Mouse (Mus musculus) liver, embryonic 12.5 days (tissue): Measurements from ENCODE around the gene Flt3l. TPM values are rescaled to one million over a fixed set of nuclear protein-coding genes. Genes with fewer than 3 reads are reported as not detected.
A peak's percentile ranks its signal among the peaks of the same experiment; 100 is the strongest.
"Not testable (repeated sequence)": the region's sequence is repeated elsewhere in the genome, so short reads cannot be mapped to it uniquely, and the experiment has no call there.

ENCODE experiments used
- ATAC-seq: fragments of 200-750 bp; cut with Nextera tagmentation; 2 replicates; pipeline ENCODE4 v1.8.0; 2017; ENCODE audit warnings: moderate number of reproducible peaks, mild to moderate bottlenecking, moderate library complexity
- H3K27ac ChIP-seq: fragments of 300-500 bp; sonication (generic); 2 replicates; pipeline ENCODE4 v1.5.1; 2016; ENCODE audit warnings: mild to moderate bottlenecking
- H3K27me3 ChIP-seq: fragments of 300-500 bp; sonication (generic); replicated peaks from 2 replicates; pipeline ENCODE4 v1.6.1; 2016; ENCODE audit warnings: mild to moderate bottlenecking, moderate library complexity
- H3K36me3 ChIP-seq: fragments of 300-500 bp; sonication (generic); 2 replicates; pipeline ENCODE4 v1.6.1; 2016; ENCODE audit warnings: mild to moderate bottlenecking, moderate library complexity
- H3K4me1 ChIP-seq: fragments of 300-500 bp; sonication (generic); 2 replicates; pipeline ENCODE4 v1.6.1; 2016
- H3K4me2 ChIP-seq: fragments of 300-500 bp; sonication (generic); 2 replicates; pipeline ENCODE4 v1.6.1; 2016; ENCODE audit warnings: mild to moderate bottlenecking, moderate library complexity
- H3K4me3 ChIP-seq: fragments of 300-500 bp; sonication (generic); 2 replicates; pipeline ENCODE4 v1.5.1; 2016; ENCODE audit warnings: mild to moderate bottlenecking, moderate library complexity
- H3K9ac ChIP-seq: fragments of 300-500 bp; sonication (generic); 2 replicates; pipeline ENCODE4 v1.6.1; 2016; ENCODE audit warnings: mild to moderate bottlenecking, moderate library complexity
- H3K9me3 ChIP-seq: fragments of 300-500 bp; sonication (generic); replicated peaks from 2 replicates; pipeline ENCODE4 v1.6.1; 2016; ENCODE audit warnings: mild to moderate bottlenecking, moderate library complexity
- WGBS: fragments of 180-500 bp; shearing (Covaris S2); methylation state at CpG from one replicate; pipeline ENCODE4 v1.1.7; 2016; ENCODE audit not compliant: insufficient replicate concordance; 5-methylcytosine and 5-hydroxymethylcytosine counted together
- polyA plus RNA-seq: library from polyadenylated mRNA; unstranded; fragments of >200 nt; fragmentation: Nextera tagmentation; extraction: Ambion mirVana; gene quantifications from 2 replicates; pipeline ENCODE4 v1.2.1, GENCODE M21; 2016

The Flt3l gene
- polyA plus RNA-seq, 1 experiment from 2014 or later: 5.7 TPM

DNA sequence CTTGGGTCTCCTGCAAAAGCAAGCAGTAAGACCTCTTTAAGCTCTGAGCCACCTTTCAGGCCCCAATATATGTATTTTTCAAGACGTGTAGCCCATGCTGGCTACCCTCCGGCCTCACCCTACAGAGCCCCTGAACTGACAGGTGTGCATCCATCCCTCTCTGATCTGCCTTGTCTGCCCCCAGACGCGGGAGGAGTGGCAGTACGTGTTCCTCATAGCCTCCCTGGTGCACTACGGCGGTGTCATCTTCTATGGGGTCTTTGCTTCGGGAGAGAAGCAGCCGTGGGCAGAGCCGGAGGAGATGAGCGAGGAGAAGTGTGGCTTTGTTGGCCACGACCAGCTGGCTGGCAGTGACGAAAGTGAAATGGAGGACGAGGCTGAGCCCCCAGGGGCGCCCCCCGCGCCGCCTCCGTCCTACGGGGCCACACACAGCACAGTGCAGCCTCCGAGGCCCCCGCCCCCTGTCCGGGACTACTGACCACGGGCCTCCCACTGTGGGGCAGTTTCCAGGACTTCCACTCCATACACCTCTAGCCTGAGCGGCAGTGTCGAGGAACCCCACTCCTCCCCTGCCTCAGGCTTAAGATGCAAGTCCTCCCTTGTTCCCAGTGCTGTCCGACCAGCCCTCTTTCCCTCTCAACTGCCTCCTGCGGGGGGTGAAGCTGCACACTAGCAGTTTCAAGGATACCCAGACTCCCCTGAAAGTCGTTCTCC lies 38.5 kb upstream of the Flt3l start:
- Histone ChIP-seq H3K4me2 (peak overlapping the region; percentile 2; the same call in 1 of the 2 replicates), H3K36me3 (no peaks in the 10 kb centered on the region), H3K27me3 (peaks cover 96% of the 10 kb centered on the region), H3K27ac (no peak overlapping the region), H3K9ac (no peak overlapping the region), H3K4me1 (0 out of 2 replicates have a peak, but pooled peaks cover 5% of the 10 kb centered on the region), H3K4me3 (no peak overlapping the region), H3K9me3 (peaks cover 15% of the 10 kb centered on the region)
- no peak for ATAC-seq
- WGBS: 6% methylated on average over 28 of the region's 29 CpGs

DNA sequence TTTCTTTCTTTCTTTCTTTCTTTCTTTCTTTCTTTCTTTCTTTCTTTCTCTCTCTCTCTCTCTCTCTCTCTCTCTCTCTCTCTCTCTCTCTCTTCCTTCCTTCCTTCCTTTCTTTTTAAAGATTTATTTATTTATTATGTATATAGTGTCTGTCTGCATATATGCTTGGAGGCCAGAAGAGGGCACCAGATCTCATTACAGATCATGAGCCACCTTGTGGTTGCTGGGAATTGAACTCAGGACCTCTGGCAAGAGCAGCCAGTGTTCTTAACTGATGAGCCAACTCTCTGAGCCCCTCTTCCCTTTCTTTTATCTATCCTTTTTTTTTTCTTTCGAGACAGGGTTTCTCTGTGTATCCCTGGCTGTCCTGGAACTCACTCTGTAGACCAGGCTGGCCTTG lies 37.5 kb upstream of the Flt3l start:
- peaks cover 96% of the 10 kb centered on the region for H3K27me3 ChIP-seq
- H3K4me3 ChIP-seq, H3K9ac ChIP-seq, H3K36me3 ChIP-seq, ATAC-seq, H3K4me2 ChIP-seq, H3K4me1 ChIP-seq, H3K27ac ChIP-seq: not testable (repeated sequence)
- H3K9me3 ChIP-seq: peaks cover 25% of the 10 kb centered on the region
- WGBS: 39% methylated on average over 1 of the region's 1 CpGs

DNA sequence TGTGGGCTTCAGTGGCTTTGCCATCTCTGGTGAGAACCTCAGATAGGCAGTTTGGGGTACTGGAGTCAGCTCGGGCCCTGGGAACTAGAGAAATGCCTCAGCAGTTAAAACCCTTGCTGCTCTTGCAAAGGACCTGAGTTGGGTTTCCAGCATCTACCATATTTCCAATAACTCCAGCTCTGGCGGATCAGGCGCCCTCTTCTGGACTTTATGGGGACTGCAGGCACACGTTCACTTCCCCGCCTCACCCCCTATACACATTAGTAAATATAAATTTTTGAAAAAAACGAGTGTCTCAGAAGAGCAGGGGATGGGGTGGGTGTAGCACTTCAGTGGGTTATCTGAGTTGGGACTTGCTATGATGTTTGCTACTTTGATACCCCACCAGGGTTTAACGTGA lies 36.7 kb upstream of the Flt3l start:
- Histone ChIP-seq H3K4me1 (0 out of 2 replicates have a peak, but pooled peaks cover 5% of the 10 kb centered on the region), H3K9me3 (peaks cover 26% of the 10 kb centered on the region), H3K36me3 (0 out of 2 replicates have a peak, but pooled peaks cover 3% of the 10 kb centered on the region), H3K9ac (no peak overlapping the region), H3K4me2 (no peak overlapping the region), H3K4me3 (no peak overlapping the region), H3K27me3 (peaks cover 96% of the 10 kb centered on the region), H3K27ac (no peak overlapping the region)
- no peak for ATAC-seq
- WGBS: 44% methylated on average over 7 of the region's 7 CpGs

DNA sequence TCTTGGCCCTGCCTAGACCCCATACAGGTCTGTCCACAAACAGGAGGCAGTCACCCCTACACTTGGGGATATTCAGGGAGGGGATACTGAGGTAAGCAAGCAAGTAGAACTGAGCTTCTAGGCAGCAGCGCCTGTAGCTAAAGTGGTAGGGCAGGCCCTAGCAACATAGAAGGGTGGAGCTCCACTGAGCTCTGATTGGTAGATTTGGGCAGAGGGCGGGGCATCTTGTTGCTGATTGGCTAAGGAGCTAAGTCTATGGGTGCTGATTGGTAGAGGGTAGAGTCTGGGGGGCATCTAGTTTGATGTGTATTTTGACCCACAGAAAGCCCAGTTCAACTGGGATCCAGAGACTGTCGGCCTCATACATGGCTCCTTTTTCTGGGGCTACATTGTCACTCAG lies 33.3 kb upstream of the Flt3l start:
- no peaks in the 10 kb centered on the region for H3K4me1 ChIP-seq
- H3K4me2 ChIP-seq: no peak overlapping the region
- H3K9ac ChIP-seq: no peak overlapping the region
- peaks cover 96% of the 10 kb centered on the region for H3K27me3 ChIP-seq
- 0 out of 2 replicates have a peak, but pooled peaks cover 3% of the 10 kb centered on the region for H3K36me3 ChIP-seq
- peaks cover 26% of the 10 kb centered on the region for H3K9me3 ChIP-seq
- ATAC-seq: no peak
- no peak overlapping the region for H3K27ac ChIP-seq
- H3K4me3 ChIP-seq: no peak overlapping the region
- 69% methylated on average over 3 of the region's 3 CpGs for WGBS

DNA sequence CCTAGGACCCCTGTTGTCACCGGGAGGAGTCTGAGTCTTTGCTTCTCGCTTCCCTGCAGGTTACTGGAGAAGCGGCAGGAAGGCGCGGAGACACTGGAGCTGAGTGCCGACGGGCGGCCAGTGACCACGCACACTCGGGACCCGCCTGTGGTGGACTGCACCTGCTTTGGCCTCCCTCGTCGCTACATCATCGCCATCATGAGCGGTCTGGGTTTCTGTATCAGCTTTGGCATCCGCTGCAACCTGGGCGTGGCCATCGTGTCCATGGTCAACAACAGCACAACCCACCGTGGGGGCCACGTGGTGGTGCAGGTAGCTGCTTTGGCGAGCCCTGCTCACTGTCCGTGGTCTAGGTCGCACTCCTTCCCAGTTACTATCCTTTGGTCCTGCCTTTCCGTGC lies 32.4 kb upstream of the Flt3l start:
- WGBS: 8% methylated on average over 24 of the region's 24 CpGs
- H3K4me2 ChIP-seq: no peak overlapping the region
- H3K27me3 ChIP-seq: peaks cover 97% of the 10 kb centered on the region
- ATAC-seq: no peak
- H3K4me3 ChIP-seq: no peak overlapping the region
- H3K9me3 ChIP-seq: peaks cover 26% of the 10 kb centered on the region
- no peak overlapping the region for H3K27ac ChIP-seq
- peaks cover 7% of the 10 kb centered on the region for H3K4me1 ChIP-seq
- no peak overlapping the region for H3K9ac ChIP-seq
- 0 out of 2 replicates have a peak, but pooled peaks cover 3% of the 10 kb centered on the region for H3K36me3 ChIP-seq

DNA sequence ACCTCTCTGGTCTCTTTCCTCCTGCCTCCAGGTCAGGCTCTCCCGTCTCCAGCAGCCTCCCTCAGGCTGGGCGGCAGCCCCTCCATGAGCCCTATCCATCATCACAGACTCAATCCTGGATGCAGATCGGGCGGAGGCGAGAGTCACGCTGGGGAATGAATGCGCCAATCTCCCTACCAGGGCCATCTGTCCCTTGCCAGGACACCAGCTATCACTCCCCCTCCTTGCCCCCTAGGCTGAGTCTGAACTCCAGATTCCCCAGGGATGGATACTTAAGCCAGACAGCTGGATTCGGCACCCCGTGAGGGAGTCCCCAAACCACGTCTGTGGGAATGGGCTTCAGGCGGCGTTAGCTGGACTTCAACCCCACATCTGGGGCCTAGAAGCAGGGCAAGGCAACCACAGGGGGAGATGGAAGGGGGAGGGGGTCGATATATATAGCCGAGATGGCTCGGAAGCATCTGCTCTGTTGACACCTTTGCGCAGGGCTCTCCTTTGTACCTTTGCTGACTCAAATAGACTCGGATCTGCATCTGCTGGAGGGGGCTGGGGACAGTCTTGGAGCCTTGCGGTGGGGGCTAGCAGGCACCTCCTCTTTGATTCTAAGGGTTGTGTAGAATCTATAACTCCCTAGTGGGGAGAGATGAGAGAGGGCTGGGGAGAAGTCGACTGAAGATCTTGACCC lies 31.7 kb upstream of the Flt3l start:
- Histone ChIP-seq H3K4me3 (no peak overlapping the region), H3K36me3 (0 out of 2 replicates have a peak, but pooled peaks cover 3% of the 10 kb centered on the region), H3K9ac (no peak overlapping the region), H3K4me2 (no peak overlapping the region), H3K27me3 (peaks cover 99% of the 10 kb centered on the region), H3K9me3 (peaks cover 26% of the 10 kb centered on the region), H3K4me1 (peaks cover 10% of the 10 kb centered on the region), H3K27ac (no peak overlapping the region)
- no peak for ATAC-seq
- WGBS: 5% methylated on average over 19 of the region's 19 CpGs

DNA sequence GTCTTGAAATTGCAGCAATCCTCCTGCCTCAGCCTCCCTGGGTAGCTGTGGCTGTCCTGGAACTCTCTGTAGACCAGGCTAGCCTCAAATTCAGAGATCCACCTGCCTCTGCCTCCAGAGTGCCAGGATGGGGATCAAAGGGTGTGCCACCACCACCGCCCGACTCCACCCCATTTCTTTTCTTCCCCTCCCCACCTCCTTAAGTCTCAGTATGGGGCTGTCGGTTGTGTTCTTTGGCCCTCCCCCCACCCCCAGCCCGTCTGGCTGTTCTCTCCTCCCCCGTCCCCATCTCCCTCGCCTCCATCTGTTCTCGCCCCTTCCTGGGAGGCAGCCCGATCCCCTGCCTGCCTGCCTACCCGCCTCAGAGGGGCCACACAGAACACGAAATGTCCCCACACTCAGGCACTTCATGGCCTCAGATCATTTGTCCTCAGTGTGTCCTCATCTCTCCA lies 30.7 kb upstream of the Flt3l start:
- no peak overlapping the region for H3K4me3 ChIP-seq
- no peak overlapping the region for H3K27ac ChIP-seq
- H3K4me2 ChIP-seq: no peak overlapping the region
- H3K36me3 ChIP-seq: 0 out of 2 replicates have a peak, but pooled peaks cover 3% of the 10 kb centered on the region
- no peak overlapping the region for H3K9ac ChIP-seq
- no peak for ATAC-seq
- 17% methylated on average over 10 of the region's 10 CpGs for WGBS
- H3K4me1 ChIP-seq: peaks cover 18% of the 10 kb centered on the region
- H3K27me3 ChIP-seq: peaks cover 98% of the 10 kb centered on the region
- H3K9me3 ChIP-seq: peaks cover 26% of the 10 kb centered on the region

DNA sequence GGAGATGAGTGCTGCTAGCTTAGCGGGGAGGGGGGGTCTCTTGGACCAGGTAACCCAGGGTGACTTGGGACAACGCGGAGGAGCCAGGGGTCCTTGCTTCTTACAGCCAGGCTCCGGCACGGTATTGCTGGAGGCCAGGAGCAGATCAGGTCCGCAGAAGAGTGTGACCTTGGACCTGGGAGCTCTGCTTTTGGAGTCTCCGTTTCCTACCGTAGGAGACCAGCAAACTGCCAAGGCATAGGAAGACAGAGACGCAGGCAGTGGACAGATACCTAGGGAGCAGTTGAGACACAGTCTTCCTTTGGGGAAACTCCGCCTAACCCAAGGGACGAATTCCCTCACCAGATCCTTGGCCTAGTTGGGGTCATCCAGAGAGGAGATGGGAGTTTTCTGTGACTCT lies 29.5 kb upstream of the Flt3l start:
- H3K9ac ChIP-seq: no peak overlapping the region
- no peak overlapping the region for H3K27ac ChIP-seq
- no peak overlapping the region for H3K4me3 ChIP-seq
- H3K4me2 ChIP-seq: no peak overlapping the region
- ATAC-seq: no peak
- H3K36me3 ChIP-seq: 0 out of 2 replicates have a peak, but pooled peaks cover 3% of the 10 kb centered on the region
- peaks cover 27% of the 10 kb centered on the region for H3K4me1 ChIP-seq
- peaks cover 85% of the 10 kb centered on the region for H3K27me3 ChIP-seq
- 45% methylated on average over 11 of the region's 11 CpGs for WGBS
- peaks cover 19% of the 10 kb centered on the region for H3K9me3 ChIP-seq

DNA sequence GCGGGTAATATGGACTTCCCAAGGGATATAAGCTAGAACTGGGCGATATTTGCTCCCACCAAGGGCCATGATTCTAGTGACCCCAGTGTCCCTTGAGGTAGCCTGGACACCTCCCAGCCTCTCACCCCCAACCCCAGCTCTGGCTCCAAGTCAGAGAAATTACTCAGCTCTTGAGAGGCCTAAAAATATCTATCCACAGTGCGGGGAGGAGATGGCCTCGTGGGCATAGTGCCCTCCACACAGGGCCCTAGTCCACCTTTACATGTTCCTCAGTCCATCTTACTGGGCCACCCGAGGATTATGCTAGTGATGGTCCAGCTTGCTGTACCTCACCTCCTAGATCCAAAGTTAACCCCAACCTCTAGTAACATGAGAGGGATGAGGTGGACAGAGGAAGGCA lies 28.6 kb upstream of the Flt3l start:
- Histone ChIP-seq H3K4me2 (no peak overlapping the region), H3K36me3 (0 out of 2 replicates have a peak, but pooled peaks cover 3% of the 10 kb centered on the region), H3K27ac (no peak overlapping the region), H3K9me3 (peaks cover 11% of the 10 kb centered on the region), H3K4me1 (peaks cover 27% of the 10 kb centered on the region), H3K27me3 (peaks cover 76% of the 10 kb centered on the region), H3K4me3 (no peak overlapping the region), H3K9ac (no peak overlapping the region)
- no peak for ATAC-seq
- WGBS: 62% methylated on average over 5 of the region's 5 CpGs

DNA sequence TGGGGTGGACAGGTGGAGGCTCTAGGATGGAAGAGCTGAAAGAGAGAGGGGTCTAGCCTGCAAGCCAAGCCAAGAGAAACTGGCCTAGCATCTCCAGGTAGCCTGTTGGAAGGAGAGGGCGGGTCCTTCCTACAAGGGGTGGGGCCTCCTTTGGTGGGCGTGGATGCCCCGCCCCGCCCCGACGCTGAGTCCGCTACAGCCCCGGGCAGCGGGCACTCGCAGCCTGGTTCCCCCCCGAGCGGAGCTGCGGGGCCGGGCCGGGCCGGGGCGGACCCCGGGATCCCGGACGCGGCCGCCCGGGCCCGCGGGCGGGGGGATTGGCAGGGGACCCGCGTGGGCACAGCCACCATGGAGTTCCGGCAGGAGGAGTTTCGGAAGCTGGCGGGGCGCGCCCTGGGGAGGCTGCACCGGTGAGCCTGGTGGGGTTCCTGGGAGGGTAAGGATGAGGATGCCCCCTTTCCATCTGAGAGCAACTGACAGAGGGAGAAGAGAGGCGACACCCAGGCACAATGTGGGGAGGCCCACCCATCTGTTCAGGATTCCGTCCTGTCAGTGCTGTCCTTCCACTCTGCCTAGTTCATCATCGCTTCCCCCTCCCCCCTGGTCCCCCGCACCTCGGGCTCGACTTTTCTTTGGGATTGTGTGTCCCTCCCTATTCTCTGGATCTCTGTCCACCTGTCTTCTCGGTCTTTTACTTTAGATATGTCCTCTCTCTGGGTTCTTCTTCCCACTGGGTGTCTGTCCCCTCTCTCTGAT lies 27.7 kb upstream of the Flt3l start, which contains the start of gene Slc17a7:
Gene Slc17a7 (plus strand): TSS at position 215 of the 756 bp plus-strand sequence.
- WGBS: 2% methylated on average over 41 of the region's 41 CpGs
- peaks cover 27% of the 10 kb centered on the region for H3K4me1 ChIP-seq
- peaks cover 67% of the 10 kb centered on the region for H3K27me3 ChIP-seq
- peak within 1 kb of the TSS; percentile 79 for H3K4me2 ChIP-seq
- H3K9ac ChIP-seq: peak within 1 kb of the TSS; percentile 49
- peak within 1 kb of the TSS; percentile 54 for H3K4me3 ChIP-seq
- peaks cover 2% of the 10 kb centered on the region for H3K9me3 ChIP-seq
- no peak within 1 kb of the TSS for H3K27ac ChIP-seq
- H3K36me3 ChIP-seq: peaks cover 2% of the 10 kb centered on the region; the same call in 1 of the 2 replicates
- peak; percentile 42 for ATAC-seq

DNA sequence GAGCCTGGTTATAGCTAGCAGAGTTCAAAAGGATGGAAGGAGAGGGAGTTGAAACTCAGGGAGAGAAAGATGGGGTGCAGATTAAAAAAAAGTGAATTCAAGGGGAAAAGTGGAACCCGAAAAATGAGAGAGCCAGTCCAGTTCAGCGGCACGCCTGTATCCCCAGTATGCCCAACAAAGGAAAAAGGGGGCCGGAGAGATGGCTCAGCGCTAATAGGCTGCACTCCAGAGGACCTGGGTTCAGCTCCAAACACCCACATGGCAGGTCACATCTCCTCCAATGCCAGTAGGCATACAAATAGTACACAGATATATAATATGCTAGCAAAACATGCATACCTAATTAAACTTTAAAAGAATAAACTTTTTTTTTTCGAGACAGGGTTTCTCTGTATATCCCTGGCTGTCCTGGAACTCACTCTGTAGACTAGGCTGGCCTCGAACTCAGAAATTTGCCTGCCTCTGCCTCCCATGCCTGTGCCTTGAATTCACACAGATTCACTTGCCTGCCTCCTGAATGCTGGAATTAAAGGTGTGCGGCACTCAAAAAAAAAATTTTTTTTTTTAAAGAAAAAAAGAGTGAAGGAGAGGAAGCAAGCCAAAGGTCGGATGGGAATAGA lies 26.9 kb upstream of the Flt3l start:
- H3K36me3 ChIP-seq: peaks cover 10% of the 10 kb centered on the region; the same call in 1 of the 2 replicates
- no peak overlapping the region for H3K9ac ChIP-seq
- peak overlapping the region; percentile 79; the same call in 1 of the 2 replicates for H3K4me2 ChIP-seq
- 63% methylated on average over 9 of the region's 9 CpGs for WGBS
- H3K27me3 ChIP-seq: peaks cover 59% of the 10 kb centered on the region
- peaks cover 27% of the 10 kb centered on the region for H3K4me1 ChIP-seq
- no peak overlapping the region for H3K4me3 ChIP-seq
- no peaks in the 10 kb centered on the region for H3K9me3 ChIP-seq
- no peak overlapping the region for H3K27ac ChIP-seq
- no peak for ATAC-seq
